Mouse (Mus musculus) CD4-positive, CD25-positive, alpha-beta regulatory T cell, adult 9 weeks (primary cell): Measurements from ENCODE around the gene Pcsk7. TPM values are rescaled to one million over a fixed set of nuclear protein-coding genes. Genes with fewer than 3 reads are reported as not detected.

ENCODE experiments used
- polyA plus RNA-seq: library from polyadenylated mRNA; unstranded; fragments of 100-300 nt; shearing (Covaris generic); gene quantifications from one replicate; pipeline ENCODE4 v1.2.1, GENCODE M21; 2017

The Pcsk7 gene
- polyA plus RNA-seq: 51.4 TPM

GRCm38 (mm10) chr9:45906355-45907077, at the start of gene Pcsk7, which contains the start of gene Rnf214:
Gene Pcsk7 (plus strand): TSS chr9:45906497.
Gene Rnf214 (minus strand): TSS chr9:45906911.

GRCm38 (mm10) chr9:45935628-45936210, 29.4 kb downstream of the Pcsk7 start, which contains the start of gene Tagln:
Gene Tagln (minus strand): TSS chr9:45936058.

DNA sequence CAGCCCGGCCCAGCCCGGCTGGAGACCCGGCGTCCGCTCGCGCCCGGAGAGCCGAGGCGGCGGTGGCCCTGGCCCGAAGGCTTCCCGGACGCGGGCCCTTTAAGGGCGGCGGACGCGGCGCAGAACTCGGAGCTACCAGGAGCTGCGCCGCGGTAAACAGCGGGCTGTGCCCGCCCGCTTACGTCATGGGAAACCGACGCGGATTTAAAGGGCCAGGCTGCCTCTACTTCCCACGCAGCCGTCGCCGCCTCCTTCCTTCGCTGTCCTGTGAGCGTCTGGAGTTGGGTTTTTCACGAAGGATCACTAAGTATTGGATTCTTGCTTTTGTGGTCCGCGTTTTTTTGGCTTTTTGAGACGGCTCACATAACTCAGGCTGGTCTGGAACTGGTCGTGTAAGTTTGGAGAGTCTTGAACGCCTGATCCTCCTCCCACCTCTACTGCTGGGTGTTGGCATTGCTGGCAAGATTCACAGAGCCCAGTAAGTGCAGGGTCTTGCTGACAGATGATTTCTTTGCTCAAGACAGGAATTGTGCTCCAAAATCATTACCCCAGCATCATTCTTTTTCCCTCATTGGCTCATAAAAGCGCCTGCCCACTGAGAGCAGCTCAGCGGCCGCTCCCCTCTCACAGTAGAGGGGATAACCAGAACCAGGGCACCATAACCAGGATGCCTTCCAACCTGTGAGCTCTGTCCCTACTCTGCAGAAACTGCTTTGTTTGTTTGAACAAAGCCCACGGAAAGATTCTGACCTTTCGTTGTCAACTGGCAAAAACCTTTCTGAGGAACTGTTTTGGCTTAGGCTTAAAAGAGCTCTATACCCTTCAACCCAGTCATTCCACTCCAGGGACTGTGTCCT, 49.0 kb downstream of the Pcsk7 start, which contains the start of gene Sidt2:
Gene Sidt2, minus strand, starts transcription at position 152 of the 857 bp plus-strand sequence.

Other genes with a start within 250 kb of the Pcsk7 start
- gene Cep164, start 77.8 kb upstream of the Pcsk7 start, polyA plus RNA-seq: 25.5 TPM
- gene Bace1, start 67.9 kb upstream of the Pcsk7 start, polyA plus RNA-seq: 6.0 TPM
- 44.9 TPM for gene Rnf214, start 414 bp downstream of the Pcsk7 start, polyA plus RNA-seq
- 2.5 TPM for gene Tagln, start 29.6 kb downstream of the Pcsk7 start, polyA plus RNA-seq
- 43.7 TPM for gene Sidt2, start 48.8 kb downstream of the Pcsk7 start, polyA plus RNA-seq
- 47.6 TPM for gene Pafah1b2, start 106.2 kb downstream of the Pcsk7 start, polyA plus RNA-seq
- 4.5 TPM for gene Sik3, start 106.3 kb downstream of the Pcsk7 start, polyA plus RNA-seq